Mouse (Mus musculus) gonadal fat pad, adult 2 months (tissue): ENCODE measurements around the gene Morc3. TPM values are rescaled to one million over a fixed set of nuclear protein-coding genes. Genes with fewer than 3 reads are reported as not detected.

Source experiments
- DNase-seq: peaks from one replicate; pipeline ENCODE4 v3.0.0-alpha.2; 2012; ENCODE audit warnings: low read depth
- polyA plus RNA-seq: library from polyadenylated mRNA; depleted of rRNA; stranded (reverse); fragments of >200 nt; gene quantifications from 2 replicates; pipeline ENCODE4 v1.2.3, GENCODE M21; 2012

Morc3 gene
- polyA plus RNA-seq, 1 experiment: 9.4 TPM

DNA sequence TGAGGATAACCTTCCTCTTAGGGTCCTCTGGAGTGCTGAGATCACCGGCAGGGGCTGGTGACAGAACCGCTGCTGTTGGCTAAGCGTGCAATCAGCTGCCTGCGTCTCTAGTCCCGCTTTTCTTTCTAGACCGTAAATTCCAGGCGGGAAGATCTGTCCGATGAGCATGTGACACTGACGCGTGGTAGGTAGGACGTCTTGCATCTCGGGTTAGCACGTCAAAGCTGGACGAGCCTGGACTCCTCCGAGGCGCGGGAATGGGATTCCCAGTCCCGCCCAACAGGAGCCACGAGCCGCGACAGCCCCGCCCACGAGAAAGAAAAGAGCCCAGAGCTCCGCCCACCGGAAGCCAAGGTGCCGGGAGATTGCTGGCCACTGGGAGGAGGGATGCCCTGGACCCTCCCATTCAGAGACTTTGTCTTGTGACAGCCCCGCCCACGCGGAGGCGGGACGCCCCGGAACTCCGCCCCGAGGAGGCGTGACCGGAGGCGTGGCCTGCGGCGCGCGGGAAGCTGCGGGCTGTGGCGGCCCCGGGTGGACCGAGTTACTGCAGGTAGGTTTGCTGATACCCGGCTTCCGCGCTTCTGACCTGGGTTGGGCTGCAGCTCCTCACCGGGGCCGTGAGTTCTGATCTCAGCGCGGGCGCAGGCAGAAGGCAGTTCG is 51.6 kb downstream of the Morc3 start, which contains the start of gene Chaf1b:
TSS of gene Chaf1b (plus strand) at position 479 of the 663 bp plus-strand sequence.
- peak; percentile 66 for DNase-seq

DNA sequence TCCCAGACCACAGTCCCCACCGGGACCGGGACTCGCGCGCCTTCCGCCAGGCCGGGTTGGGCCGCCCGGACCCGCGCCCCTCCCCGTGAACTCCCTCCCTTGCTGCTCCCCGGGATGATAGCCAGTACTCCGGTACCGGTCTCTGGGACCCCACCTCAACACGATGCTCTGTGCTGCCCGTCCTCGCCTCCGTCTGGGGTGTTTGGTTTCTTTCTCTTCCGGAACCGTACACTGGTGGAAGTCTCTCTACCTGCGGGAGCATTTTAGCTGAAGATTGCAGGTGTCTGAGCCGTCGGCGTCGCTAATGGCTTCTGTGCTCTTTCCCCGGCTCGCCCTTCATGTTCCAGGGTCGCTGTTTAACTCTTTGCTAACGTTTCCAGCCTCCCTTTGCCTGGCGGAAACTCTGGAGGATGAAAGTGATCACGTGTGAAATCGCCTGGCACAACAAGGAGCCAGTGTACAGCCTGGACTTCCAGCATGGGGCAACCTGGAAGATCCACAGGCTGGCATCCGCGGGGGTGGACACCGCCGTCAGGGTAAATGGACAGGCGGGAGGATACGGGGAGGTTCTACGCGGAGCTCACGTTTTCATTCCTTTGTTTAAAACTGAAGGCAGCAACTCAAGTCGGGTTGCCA is 52.3 kb downstream of the Morc3 start:
- no peak for DNase-seq

- DNase-seq: no peak
These were observed 52.8 kb downstream of the Morc3 start for GRCm38 (mm10) chr16:93884722-93885113.

DNA sequence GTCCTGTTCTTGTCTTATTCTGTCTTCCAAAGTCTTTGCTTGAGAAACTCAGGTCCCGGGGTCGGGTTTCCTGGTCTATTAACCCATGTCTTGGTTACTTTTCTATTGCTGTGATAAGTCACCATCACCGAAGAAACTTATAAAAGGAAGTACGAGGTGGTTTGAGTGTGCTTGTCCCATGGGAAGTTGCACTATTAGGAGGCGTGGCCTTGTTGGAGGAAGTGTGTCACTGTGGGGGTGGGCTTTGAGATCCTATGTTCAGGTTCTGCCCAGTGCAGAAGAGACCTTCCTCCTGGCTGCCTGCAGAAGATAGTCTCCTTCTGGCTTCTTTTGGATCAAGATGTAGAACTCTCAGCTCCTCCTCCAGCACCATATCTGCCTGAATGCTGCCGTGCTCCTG is 56.6 kb downstream of the Morc3 start:
- no peak for DNase-seq

- no peak for DNase-seq
These were observed 59.2 kb downstream of the Morc3 start for GRCm38 (mm10) chr16:93890948-93891604.

GRCm38 (mm10) chr16:93893285-93893684 is 61.4 kb downstream of the Morc3 start:
- no peak for DNase-seq

- DNase-seq: no peak
These were observed 71.1 kb downstream of the Morc3 start for GRCm38 (mm10) chr16:93903027-93903426.

GRCm38 (mm10) chr16:93906156-93907014 is 74.5 kb downstream of the Morc3 start:
- no peak for DNase-seq

DNA sequence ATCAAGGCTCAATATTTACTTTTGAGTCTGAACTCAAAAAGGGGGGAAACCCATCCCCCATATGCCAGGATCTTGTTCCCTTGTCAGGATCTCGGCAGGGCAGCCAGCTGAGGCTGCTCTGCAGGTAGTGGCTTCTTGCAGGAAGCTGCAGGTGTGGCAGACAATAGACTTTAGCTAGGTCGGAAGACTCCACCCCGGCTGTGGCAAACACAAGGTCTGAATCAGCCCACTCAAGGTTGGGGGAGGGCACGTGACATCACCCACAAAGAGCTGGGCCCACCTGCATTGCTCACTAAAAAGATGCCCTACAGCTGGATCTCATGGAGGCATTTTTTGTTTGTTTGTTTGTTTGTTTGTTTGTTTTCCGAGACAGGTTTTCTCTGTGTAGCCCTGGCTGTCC is 75.8 kb downstream of the Morc3 start:
- DNase-seq: no peak

DNA sequence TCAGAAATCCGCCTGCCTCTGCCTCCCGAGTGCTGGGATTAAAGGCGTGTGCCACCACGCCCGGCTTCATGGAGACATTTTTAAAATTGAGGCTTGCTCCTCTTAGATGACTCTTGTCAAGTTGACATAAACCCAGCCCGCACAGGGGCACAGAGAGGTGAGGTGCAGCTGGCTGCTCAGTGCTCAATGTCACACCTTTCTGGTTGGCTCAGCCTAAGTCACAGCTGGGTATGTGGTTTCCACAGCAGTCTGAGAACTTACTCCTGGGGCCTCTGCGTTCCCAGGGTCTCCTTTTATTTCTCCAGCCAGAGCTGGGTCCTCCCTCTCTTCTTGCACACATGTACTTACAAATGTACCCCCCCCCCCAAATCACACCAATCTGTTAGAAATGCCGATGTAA is 76.3 kb downstream of the Morc3 start:
- DNase-seq: no peak

- DNase-seq: no peak
These were observed 78.0 kb downstream of the Morc3 start for GRCm38 (mm10) chr16:93909936-93910335.

DNA sequence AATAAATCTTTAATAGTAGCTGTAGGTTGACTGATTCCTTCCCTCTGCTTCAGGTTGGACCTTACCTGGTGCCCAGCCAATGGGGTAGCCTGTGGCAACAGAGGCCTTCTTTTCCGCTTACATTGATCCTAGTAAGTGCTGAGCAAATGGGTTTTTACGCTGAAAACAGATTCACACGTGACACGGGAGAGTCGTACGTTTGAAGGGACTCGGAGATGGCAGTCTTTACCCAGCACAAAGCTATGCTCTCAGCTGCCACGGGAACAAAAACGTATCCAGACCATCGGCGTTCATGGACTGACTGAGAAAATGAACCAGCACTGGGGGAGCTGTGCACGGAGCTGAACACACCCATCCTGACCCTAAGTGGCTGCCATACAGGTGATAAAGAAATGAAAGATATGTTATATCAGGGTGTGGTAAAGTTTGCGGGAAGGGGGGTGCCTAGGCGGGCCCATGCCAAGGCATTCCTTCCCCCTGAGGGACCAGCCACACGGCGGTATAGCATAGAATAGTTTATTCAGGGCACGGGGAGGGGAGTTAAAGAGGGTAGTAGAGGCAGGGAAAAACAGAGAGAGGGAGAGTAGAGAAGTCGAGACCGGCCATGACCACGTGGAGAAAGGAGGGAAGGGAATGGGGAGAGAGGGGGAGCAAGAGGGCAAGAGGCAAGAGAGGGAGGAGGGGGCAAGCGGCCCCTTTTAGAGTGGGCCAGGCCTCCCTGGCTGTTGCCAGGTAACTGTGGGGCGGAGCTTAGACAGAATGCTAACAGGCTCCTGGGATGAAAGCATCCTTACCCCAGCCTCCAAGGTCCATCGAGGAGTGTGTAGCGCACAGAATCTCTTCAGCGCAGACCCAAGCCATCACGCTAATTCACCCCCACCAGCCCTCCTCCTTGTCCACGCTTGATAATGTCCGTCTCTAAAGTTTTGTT is 79.1 kb downstream of the Morc3 start:
- no peak for DNase-seq

GRCm38 (mm10) chr16:93912158-93912557 is 80.2 kb downstream of the Morc3 start:
- DNase-seq: no peak

DNA sequence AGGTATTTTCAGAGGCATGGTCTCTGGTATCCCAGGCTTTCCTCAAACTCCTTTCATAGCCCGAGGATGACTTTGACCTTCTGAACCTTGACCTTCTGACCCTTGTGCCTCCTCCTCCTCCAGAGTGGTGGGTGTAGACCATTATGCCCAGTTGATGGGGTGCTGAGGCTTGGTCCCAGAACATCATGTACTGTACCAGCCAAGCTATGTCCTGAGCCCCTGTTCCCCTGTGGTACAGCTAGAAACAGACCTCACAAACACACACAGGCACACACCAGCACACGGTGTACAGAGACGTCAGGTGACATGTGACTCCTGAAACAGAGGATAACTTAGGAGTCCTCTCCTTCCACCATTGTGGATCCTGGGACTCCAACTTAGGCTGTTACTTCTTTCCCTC is 80.9 kb downstream of the Morc3 start:
- no peak for DNase-seq

- peak; percentile 76 for DNase-seq
These were observed 82.1 kb downstream of the Morc3 start for GRCm38 (mm10) chr16:93913881-93914576.

DNA sequence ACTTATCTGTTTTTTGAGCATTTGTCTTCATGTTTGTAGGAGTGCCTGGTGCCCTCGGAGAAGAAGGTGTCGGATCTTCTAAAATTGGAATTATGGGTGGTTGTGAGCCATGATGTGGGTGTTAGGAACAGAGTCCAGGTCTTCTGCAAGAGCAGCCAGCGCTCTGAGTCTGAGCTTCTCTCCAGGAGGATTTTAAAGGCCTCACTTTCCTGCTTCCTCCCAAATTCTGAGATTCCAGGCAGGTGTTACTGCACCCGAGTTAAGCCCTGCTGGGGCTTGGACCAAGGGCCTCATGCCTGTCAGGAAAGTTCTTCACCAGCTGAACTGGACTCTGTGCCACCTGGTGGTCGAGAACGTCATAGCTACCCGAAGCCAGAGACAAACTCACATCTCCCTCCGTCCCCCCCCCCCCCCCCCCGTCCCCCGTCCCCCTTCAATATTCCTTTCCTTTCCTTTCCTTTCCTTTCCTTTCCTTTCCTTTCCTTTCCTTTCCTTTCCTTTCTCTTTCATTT is 83.5 kb downstream of the Morc3 start:
- DNase-seq: no peak

- peak; percentile 64 for DNase-seq
These were observed 86.1 kb downstream of the Morc3 start for GRCm38 (mm10) chr16:93917712-93918678.

DNA sequence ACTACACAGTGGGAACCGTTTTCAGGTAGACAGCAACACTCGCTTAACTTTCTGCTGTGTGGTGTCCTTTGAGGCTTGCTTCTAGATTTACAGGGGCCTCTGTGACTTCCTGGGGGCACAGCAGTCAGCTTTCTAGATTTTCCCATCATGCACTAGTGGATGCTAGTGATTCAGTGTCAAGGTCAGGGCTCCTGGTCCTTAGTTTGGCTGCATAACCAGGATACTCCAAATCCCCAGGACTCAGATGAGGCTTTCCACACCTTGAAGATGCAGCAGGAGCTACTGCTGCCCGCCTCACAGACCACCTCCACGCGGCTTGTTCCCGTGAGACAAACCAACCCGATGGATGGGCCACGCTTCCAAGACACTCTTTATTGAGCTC is 86.7 kb downstream of the Morc3 start:
- no peak for DNase-seq

DNA sequence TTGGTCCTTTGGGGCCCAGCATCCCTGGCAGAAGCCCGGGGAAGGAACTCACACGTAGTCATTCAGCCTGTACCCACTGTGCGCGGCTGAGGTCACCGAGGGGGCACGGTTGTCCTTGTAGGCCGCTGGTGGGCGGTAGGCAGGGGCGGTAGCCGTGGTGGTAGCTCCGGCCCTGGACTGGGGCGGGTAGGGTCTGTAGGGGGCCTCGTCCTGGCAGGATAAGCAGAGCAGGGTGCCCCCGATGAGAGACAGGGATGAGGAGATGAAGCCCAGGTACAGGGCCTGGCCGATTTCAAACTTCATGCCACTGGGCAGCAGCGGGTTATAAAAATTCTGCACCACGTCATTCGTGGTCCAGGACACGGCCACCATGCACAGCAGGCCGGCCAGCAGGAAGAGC is 87.3 kb downstream of the Morc3 start:
- DNase-seq: no peak
